Mouse (Mus musculus): ENCODE results near the gene Etl4. TPM values are rescaled to one million over a fixed set of nuclear protein-coding genes. Genes with fewer than 3 reads are reported as not detected.

Etl4 gene
- polyA plus RNA-seq, 1 experiment from 2014 or later, result 12.3 TPM

DNA sequence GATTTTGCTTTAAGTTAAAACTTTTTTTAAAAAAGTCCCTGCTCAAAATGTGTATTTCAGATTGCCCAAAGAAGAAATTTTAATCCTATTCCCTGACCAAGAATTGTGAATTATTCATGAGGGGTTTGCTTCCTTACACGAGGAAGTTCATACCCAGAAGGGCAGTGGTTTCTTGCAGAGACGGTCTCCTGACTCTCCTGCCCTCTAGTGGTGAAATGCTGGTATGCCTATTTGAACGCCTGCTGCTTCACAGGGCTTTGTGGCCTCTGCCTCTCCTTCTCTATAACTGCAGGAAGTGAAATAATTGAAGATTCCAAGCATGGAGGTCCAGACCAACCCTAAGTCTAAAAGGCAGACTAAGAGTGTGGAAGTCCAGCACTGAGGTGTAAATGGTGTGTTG is 585.1 kb downstream of the Etl4 start:
- WGBS, result 27% methylated on average over 3 of the region's 3 CpGs
- H3K4me2 ChIP-seq, result no peak overlapping the region
- H3K27me3 ChIP-seq (replicated peaks), result no peaks in the 10 kb centered on the region

DNA sequence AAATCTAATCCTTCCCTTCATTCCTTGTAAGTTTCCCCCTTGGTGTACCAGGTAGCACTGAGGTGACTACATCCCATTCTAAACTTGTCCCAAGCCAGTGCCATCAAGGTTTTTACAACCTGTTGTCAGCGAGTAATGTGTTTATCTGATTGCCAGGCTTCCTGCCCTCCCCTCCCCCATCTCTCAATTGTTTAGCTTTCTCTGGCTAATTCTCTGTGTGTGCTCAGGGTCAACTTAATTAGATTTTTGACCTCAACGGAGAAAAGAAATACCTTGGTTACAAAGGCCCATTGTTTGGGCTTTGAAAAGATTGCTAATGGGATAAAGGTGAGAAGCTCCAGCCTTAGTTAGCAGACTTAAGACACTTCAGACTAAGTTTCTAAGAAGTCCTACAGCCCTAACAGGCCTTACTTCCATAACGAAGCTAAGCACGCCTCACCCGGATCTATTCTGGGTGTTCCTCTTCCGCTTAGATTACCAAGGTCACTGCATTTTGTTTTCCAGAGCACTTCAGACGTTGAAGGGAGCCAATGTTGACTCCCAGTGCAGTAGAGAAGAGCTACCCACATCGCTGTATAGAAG is 586.7 kb downstream of the Etl4 start:
- no peak overlapping the region for H3K27ac ChIP-seq (ENCODE audit: poor library complexity, severe bottlenecking)
- no peak for ATAC-seq (ENCODE audit: insufficient number of reproducible peaks, low FRiP score)
- H3K4me3 ChIP-seq, result no peak overlapping the region
- peaks cover 8% of the 10 kb centered on the region; the same call in 1 of the 2 replicates for H3K9me3 ChIP-seq (replicated peaks)
- H3K9ac ChIP-seq, result no peak overlapping the region
- no peak overlapping the region for H3K4me2 ChIP-seq
- H3K36me3 ChIP-seq, result peaks cover 2% of the 10 kb centered on the region; the same call in 1 of the 2 replicates
- no peaks in the 10 kb centered on the region for H3K27me3 ChIP-seq (replicated peaks)
- H3K4me1 ChIP-seq (replicated peaks), result no peaks in the 10 kb centered on the region
- 48% methylated on average over 8 of the region's 8 CpGs for WGBS

More for the DNA sequence above, 585.1 kb downstream of the Etl4 start:
- no peak overlapping the region for H3K4me3 ChIP-seq
- ATAC-seq (ENCODE audit: insufficient number of reproducible peaks, low FRiP score), result no peak
- no peaks in the 10 kb centered on the region for H3K4me1 ChIP-seq (replicated peaks)
- H3K9me3 ChIP-seq (replicated peaks), result peaks cover 4% of the 10 kb centered on the region; the same call in 1 of the 2 replicates
- H3K9ac ChIP-seq, result no peak overlapping the region
- no peak overlapping the region for H3K27ac ChIP-seq (ENCODE audit: poor library complexity, severe bottlenecking)
- H3K36me3 ChIP-seq, result no peaks in the 10 kb centered on the region

- Histone ChIP-seq H3K9me3 (replicated peaks) (no peaks in the 10 kb centered on the region), H3K4me1 (replicated peaks) (peaks cover 6% of the 10 kb centered on the region; the same call in 1 of the 2 replicates), H3K27ac (ENCODE audit: poor library complexity, severe bottlenecking) (no peak overlapping the region), H3K27me3 (replicated peaks) (no peaks in the 10 kb centered on the region), H3K4me3 (no peak overlapping the region), H3K9ac (no peak overlapping the region), H3K4me2 (no peak overlapping the region), H3K36me3 (no peaks in the 10 kb centered on the region)
- WGBS, result 58% methylated on average over 6 of the region's 6 CpGs
- no peak for ATAC-seq (ENCODE audit: insufficient number of reproducible peaks, low FRiP score)
Observed at GRCm38 (mm10) chr2:20507832-20508723, 598.5 kb downstream of the Etl4 start.

DNA sequence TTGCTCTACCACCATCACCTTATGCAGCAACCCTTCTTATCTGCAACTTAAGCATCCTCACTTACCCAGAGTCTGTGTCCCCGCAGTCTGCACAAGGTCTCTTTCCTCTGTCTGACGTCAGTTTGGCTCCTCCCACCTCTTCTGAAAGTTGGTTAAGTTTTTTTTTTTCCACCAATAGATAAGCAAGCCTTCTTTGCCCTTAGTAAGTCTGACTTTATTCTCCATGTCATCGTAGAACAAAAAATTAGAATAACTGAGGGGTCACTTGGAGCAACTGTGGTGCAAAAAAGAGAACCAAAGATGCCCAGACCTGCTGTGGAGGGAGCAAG is 599.1 kb downstream of the Etl4 start:
- Histone ChIP-seq H3K9ac (no peak overlapping the region), H3K4me2 (no peak overlapping the region), H3K4me1 (replicated peaks) (peaks cover 6% of the 10 kb centered on the region; the same call in 1 of the 2 replicates), H3K27me3 (replicated peaks) (no peaks in the 10 kb centered on the region), H3K4me3 (no peak overlapping the region), H3K36me3 (no peaks in the 10 kb centered on the region), H3K27ac (ENCODE audit: poor library complexity, severe bottlenecking) (no peak overlapping the region), H3K9me3 (replicated peaks) (no peaks in the 10 kb centered on the region)
- ATAC-seq (ENCODE audit: insufficient number of reproducible peaks, low FRiP score), result no peak
- 39% methylated on average over 3 of the region's 3 CpGs for WGBS

- Histone ChIP-seq H3K27me3 (replicated peaks) (no peaks in the 10 kb centered on the region), H3K9ac (no peak overlapping the region), H3K27ac (ENCODE audit: poor library complexity, severe bottlenecking) (no peak overlapping the region), H3K36me3 (no peaks in the 10 kb centered on the region), H3K4me3 (no peak overlapping the region), H3K9me3 (replicated peaks) (no peaks in the 10 kb centered on the region), H3K4me1 (replicated peaks) (peaks cover 6% of the 10 kb centered on the region; the same call in 1 of the 2 replicates), H3K4me2 (no peak overlapping the region)
- 70% methylated on average over 2 of the region's 2 CpGs for WGBS
- no peak for ATAC-seq (ENCODE audit: insufficient number of reproducible peaks, low FRiP score)
Observed at GRCm38 (mm10) chr2:20510061-20510460, 600.5 kb downstream of the Etl4 start.

GRCm38 (mm10) chr2:20516270-20516865 is 606.8 kb downstream of the Etl4 start:
- no peak overlapping the region for H3K27ac ChIP-seq (ENCODE audit: poor library complexity, severe bottlenecking)
- no peak overlapping the region for H3K4me3 ChIP-seq
- H3K9me3 ChIP-seq (replicated peaks), result no peaks in the 10 kb centered on the region
- no peaks in the 10 kb centered on the region for H3K36me3 ChIP-seq
- ATAC-seq (ENCODE audit: insufficient number of reproducible peaks, low FRiP score), result no peak
- peaks cover 14% of the 10 kb centered on the region for H3K4me1 ChIP-seq (replicated peaks)
- no peak overlapping the region for H3K9ac ChIP-seq
- H3K4me2 ChIP-seq, result no peak overlapping the region
- H3K27me3 ChIP-seq (replicated peaks), result no peaks in the 10 kb centered on the region
- 86% methylated on average over 8 of the region's 8 CpGs for WGBS

DNA sequence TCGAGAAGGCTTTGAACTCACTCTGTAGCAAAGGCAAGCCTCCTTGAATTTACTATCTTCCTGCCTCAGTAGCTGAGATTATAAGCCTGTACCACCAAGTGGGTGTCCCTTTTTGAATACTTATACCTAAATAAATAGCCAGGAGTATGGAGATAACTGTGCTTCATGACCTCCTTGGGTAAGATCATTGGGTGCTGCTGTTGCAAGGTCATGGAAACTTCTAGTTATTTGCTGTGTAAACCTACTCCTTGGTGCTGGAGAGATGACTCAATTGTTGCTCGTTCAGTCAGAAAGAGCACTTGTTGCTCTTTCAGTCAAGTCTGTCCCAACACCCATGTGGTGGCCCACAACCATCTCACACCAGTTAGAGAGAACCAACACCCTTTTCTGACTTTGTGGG is 608.3 kb downstream of the Etl4 start:
- H3K36me3 ChIP-seq, result no peaks in the 10 kb centered on the region
- H3K9me3 ChIP-seq (replicated peaks), result no peaks in the 10 kb centered on the region
- H3K4me1 ChIP-seq (replicated peaks), result peaks cover 26% of the 10 kb centered on the region
- ATAC-seq (ENCODE audit: insufficient number of reproducible peaks, low FRiP score), result no peak
- H3K27me3 ChIP-seq (replicated peaks), result no peaks in the 10 kb centered on the region
- no peak overlapping the region for H3K27ac ChIP-seq (ENCODE audit: poor library complexity, severe bottlenecking)
- no peak overlapping the region for H3K4me2 ChIP-seq
- 80% methylated on average over 2 of the region's 2 CpGs for WGBS
- no peak overlapping the region for H3K4me3 ChIP-seq
- H3K9ac ChIP-seq, result no peak overlapping the region

DNA sequence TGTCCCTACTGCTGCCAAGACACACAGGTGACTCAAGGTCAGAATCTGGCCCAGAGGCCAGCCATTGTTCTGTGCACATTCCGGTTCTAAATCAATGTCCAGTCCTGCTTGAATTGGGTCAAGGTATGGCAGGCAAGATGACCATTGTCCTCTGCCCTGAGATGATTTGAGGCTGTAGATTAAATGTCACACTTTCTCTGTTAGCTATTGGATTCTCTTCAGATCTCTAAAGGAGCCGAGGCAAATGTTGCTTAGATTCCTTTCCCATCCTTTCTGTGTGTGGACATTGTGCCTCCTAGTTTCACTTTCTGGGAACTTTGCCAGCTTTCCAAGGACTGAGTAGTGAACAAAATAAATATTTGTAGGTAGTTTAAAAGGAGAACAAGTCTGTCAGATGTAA is 608.9 kb downstream of the Etl4 start:
- H3K27ac ChIP-seq (ENCODE audit: poor library complexity, severe bottlenecking), result peak overlapping the region; percentile 21; the same call in 1 of the 2 replicates
- H3K4me2 ChIP-seq, result no peak overlapping the region
- WGBS, result 39% methylated on average over 2 of the region's 2 CpGs

GRCm38 (mm10) chr2:20519447-20520098 is 610.0 kb downstream of the Etl4 start:
- Histone ChIP-seq H3K27me3 (replicated peaks) (no peaks in the 10 kb centered on the region), H3K4me1 (replicated peaks) (peaks cover 26% of the 10 kb centered on the region), H3K27ac (ENCODE audit: poor library complexity, severe bottlenecking) (peak overlapping the region; percentile 71), H3K4me2 (peak overlapping the region; percentile 90), H3K9me3 (replicated peaks) (no peaks in the 10 kb centered on the region), H3K9ac (peak overlapping the region; percentile 81), H3K4me3 (peak overlapping the region; percentile 68), H3K36me3 (no peaks in the 10 kb centered on the region)
- WGBS, result under 1% methylated on average over 39 of the region's 39 CpGs
- peak; percentile 81 for ATAC-seq (ENCODE audit: insufficient number of reproducible peaks, low FRiP score)

More for the DNA sequence above, 608.9 kb downstream of the Etl4 start:
- H3K36me3 ChIP-seq, result no peaks in the 10 kb centered on the region
- no peak overlapping the region for H3K4me3 ChIP-seq
- H3K4me1 ChIP-seq (replicated peaks), result peaks cover 26% of the 10 kb centered on the region
- H3K9me3 ChIP-seq (replicated peaks), result no peaks in the 10 kb centered on the region
- no peak overlapping the region for H3K9ac ChIP-seq
- ATAC-seq (ENCODE audit: insufficient number of reproducible peaks, low FRiP score), result no peak
- H3K27me3 ChIP-seq (replicated peaks), result no peaks in the 10 kb centered on the region

DNA sequence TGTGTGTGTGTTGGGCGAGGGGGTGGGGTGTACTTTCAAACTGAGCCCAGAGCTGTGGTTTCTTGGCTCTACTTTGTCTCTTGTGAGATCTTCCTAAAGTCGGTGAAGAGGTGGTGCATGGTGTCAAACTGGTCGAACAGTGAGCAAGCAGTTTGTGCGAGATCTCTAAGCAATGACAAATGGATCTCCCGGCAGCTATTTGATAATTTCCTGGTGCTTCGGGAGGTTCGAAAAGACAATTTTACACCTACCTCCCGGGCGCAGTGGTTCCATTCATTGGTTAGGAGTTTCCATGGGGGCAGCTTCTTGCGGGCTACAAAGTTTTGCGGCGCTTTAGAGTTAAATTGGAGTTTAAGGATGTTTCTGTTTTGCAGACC is 610.5 kb downstream of the Etl4 start:
- no peaks in the 10 kb centered on the region for H3K36me3 ChIP-seq
- peak overlapping the region; percentile 71 for H3K27ac ChIP-seq (ENCODE audit: poor library complexity, severe bottlenecking)
- H3K4me1 ChIP-seq (replicated peaks), result peaks cover 26% of the 10 kb centered on the region
- H3K9ac ChIP-seq, result peak overlapping the region; percentile 81
- peak overlapping the region; percentile 68 for H3K4me3 ChIP-seq
- H3K4me2 ChIP-seq, result peak overlapping the region; percentile 90
- no peaks in the 10 kb centered on the region for H3K27me3 ChIP-seq (replicated peaks)
- WGBS, result under 1% methylated on average over 12 of the region's 12 CpGs
- no peaks in the 10 kb centered on the region for H3K9me3 ChIP-seq (replicated peaks)
- ATAC-seq (ENCODE audit: insufficient number of reproducible peaks, low FRiP score), result peak; percentile 31; the same call in 1 of the 2 replicates

Measured in heart, embryonic 12.5 days (tissue).